Mouse (Mus musculus): ENCODE data around the gene Htr3b. TPM values are rescaled to one million over a fixed set of nuclear protein-coding genes. Genes with fewer than 3 reads are reported as not detected.
A peak's percentile ranks its signal among the peaks of the same experiment; 100 is the strongest.
"Not testable (repeated sequence)": the region's sequence is repeated elsewhere in the genome, so short reads cannot be mapped to it uniquely, and the experiment has no call there.

The Htr3b gene
- polyA plus RNA-seq, 1 experiment from 2014 or later, result not detected

DNA sequence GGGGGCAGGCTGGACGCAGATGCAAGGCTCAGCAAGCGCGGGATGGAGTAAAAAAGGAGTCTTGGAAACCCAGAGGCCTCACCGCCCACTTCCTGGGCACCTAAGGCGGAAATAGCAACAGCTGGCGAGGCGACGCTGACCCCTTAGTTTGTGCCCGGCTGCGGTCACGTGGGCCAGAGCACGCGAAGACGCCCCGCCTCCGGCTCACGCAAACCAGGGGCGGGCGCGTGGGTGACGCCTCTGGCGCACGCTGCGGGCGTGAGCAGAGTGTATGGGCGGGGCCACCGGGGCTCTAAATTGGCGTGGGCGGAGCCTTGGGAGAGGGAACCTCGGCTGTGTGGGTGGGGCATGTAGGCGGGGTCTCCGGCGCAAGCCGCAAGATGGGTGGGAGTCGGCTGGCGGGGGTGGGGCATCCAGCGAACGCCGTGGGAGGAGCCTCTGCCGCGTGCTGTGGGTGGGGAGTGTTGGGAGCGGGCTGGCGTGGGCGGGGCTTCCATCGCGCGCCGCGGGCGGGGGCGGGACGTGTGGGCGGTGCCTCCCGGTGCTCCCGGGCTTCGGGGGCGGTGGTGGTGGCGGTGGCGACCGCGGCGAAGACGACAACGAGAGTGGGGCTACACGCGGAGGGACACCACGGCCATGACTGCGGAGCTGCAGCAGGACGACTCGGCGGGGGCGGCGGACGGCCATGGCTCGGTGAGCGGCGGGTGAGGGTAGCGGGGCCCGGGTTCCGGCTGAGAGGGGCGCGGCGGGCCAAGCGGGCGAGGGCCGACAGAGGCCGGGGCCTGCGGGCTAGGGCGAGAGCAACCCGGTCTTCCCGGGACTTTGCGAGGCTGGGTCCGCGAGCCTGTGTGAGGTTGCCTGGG, 20.3 kb upstream of the Htr3b start, which contains the start of gene Usp28:
Gene Usp28, plus strand, starts transcription at position 531 of the 863 bp plus-strand sequence.
- Histone ChIP-seq H3K4me2 (ENCODE audit: low read depth, low read length) (peak within 1 kb of the TSS; percentile 99), H3K4me3 (ENCODE audit: low read depth, low read length) (peak within 1 kb of the TSS; percentile 82), H3K9ac (ENCODE audit: low read depth, low read length) (peak within 1 kb of the TSS; percentile 82), H3K36me3 (ENCODE audit: control insufficient read depth, insufficient read depth) (no peaks in the 10 kb centered on the region), H3K4me1 (ENCODE audit: control insufficient read depth, low read depth, low read length) (peaks cover 28% of the 10 kb centered on the region), H3K9me3 (replicated peaks; ENCODE audit: control insufficient read depth, low read length) (no peaks in the 10 kb centered on the region), H3K27me3 (ENCODE audit: control insufficient read depth, insufficient read depth, low read depth, low read length) (no peaks in the 10 kb centered on the region), H3K27ac (ENCODE audit: low read length) (peak within 1 kb of the TSS; percentile 82)
- under 1% methylated on average over 82 of the region's 94 CpGs for WGBS (ENCODE audit: insufficient replicate concordance)
- ATAC-seq (ENCODE audit: low read depth), result peak; percentile 92

DNA sequence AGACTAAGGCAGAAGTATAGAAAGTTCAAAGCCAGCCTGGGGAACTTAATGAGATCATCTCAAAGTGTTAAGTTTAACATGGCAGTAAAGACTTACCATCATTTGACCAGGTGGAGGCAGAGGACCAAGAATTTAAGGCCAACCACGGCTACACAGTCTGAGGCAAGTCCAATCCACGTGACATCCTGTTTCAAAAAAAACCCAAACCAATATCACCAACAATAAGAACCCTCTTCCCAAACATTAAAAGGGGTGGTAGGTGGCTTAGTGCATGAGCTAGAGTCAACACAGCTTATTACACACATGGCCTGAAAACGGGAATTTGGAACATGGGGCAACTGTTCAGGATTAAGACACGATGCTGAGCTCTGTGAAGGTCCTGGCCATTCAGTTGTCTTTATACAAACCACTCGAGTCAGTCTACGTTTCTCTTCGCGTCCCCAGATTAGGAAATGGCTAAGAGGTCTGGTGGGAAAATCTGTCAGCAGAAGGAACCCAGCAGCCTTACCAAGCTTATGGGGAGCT, 19.6 kb upstream of the Htr3b start:
- Histone ChIP-seq H3K4me1 (ENCODE audit: control insufficient read depth, low read depth, low read length) (peaks cover 28% of the 10 kb centered on the region), H3K9me3 (replicated peaks; ENCODE audit: control insufficient read depth, low read length) (no peaks in the 10 kb centered on the region), H3K27me3 (ENCODE audit: control insufficient read depth, insufficient read depth, low read depth, low read length) (no peaks in the 10 kb centered on the region), H3K36me3 (ENCODE audit: control insufficient read depth, insufficient read depth) (no peaks in the 10 kb centered on the region), H3K4me3 (ENCODE audit: low read depth, low read length) (peak overlapping the region; percentile 82), H3K4me2 (ENCODE audit: low read depth, low read length) (peak overlapping the region; percentile 99), H3K27ac (ENCODE audit: low read length) (peak overlapping the region; percentile 82), H3K9ac (ENCODE audit: low read depth, low read length) (peak overlapping the region; percentile 60)
- WGBS (ENCODE audit: insufficient replicate concordance), result 15% methylated on average over 8 of the region's 8 CpGs
- no peak; the same call in 1 of the 2 replicates for ATAC-seq (ENCODE audit: low read depth)

DNA sequence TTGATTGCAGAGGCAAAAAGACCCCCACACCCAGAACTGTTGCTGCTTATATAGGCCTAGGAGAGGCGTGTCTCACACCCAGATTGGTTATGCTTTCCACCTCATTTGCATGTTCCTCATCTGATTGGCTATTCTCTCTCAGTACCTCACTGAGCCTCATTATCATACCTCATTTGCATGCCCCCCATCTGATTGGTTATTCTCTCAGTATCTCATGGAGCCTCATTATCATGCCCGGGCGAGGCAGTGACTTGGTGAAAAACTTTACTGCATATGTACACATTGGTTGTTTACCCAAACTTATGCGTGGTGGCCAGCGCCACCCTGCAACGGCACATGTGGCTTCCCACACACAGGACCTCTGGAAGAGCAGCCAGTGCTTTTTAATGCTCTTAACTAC, 19.0 kb upstream of the Htr3b start:
- Histone ChIP-seq H3K27ac (ENCODE audit: low read length) (peak overlapping the region; percentile 82; the same call in 1 of the 2 replicates), H3K4me2 (ENCODE audit: low read depth, low read length) (peak overlapping the region; percentile 99; the same call in 1 of the 2 replicates), H3K4me1 (ENCODE audit: control insufficient read depth, low read depth, low read length) (peaks cover 28% of the 10 kb centered on the region)
- not testable (repeated sequence) for H3K9ac ChIP-seq (ENCODE audit: low read depth, low read length); H3K36me3 ChIP-seq (ENCODE audit: control insufficient read depth, insufficient read depth); H3K9me3 ChIP-seq (replicated peaks; ENCODE audit: control insufficient read depth, low read length); ATAC-seq (ENCODE audit: low read depth); H3K27me3 ChIP-seq (ENCODE audit: control insufficient read depth, insufficient read depth, low read depth, low read length); H3K4me3 ChIP-seq (ENCODE audit: low read depth, low read length)
- 82% methylated on average over 6 of the region's 6 CpGs for WGBS (ENCODE audit: insufficient replicate concordance)

DNA sequence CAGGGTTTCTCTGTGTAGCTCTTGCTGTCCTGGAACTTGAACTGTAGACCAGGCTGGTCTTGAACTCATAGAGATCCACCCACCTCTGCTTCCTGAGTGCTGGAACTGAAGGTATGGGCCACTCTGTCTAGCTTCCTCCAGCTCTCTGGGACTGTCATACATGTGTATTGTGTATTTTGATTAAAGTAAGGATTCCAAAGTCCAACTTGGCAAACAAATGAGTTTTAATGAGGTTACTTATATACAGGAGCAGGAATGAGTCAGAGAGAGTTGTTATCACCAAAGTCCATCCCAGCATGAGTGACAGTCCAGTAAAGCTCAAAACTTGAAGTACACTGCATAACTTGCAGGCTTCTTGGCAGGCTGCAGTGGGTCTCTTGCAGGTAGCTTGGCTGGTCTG, 17.0 kb upstream of the Htr3b start:
- H3K27ac ChIP-seq (ENCODE audit: low read length), result no peak overlapping the region
- H3K9me3 ChIP-seq (replicated peaks; ENCODE audit: control insufficient read depth, low read length), result no peaks in the 10 kb centered on the region
- H3K36me3 ChIP-seq (ENCODE audit: control insufficient read depth, insufficient read depth), result no peaks in the 10 kb centered on the region
- H3K4me2 ChIP-seq (ENCODE audit: low read depth, low read length), result no peak overlapping the region
- H3K9ac ChIP-seq (ENCODE audit: low read depth, low read length), result no peak overlapping the region
- H3K4me3 ChIP-seq (ENCODE audit: low read depth, low read length), result no peak overlapping the region
- no peak for ATAC-seq (ENCODE audit: low read depth)
- H3K27me3 ChIP-seq (ENCODE audit: control insufficient read depth, insufficient read depth, low read depth, low read length), result no peaks in the 10 kb centered on the region
- H3K4me1 ChIP-seq (ENCODE audit: control insufficient read depth, low read depth, low read length), result peaks cover 20% of the 10 kb centered on the region

DNA sequence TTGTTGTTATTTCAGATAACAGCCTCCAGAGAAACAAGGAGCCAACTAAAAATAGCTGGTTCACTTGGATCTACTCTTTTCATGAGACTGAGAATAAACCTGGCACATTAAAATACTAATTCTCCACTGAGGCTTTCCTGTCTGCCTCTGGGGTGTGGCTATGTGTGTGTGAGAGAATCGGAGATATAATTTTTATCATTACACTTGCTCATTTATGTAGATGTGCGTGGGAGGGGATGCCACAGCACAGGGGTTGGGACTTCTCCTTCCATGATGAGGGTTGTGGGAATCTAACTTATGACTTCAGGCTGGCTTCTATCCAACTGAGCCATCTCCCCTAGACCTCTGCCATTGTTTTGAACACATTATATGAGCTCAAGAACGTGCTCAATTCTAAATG, 16.0 kb upstream of the Htr3b start:
- Histone ChIP-seq H3K9ac (ENCODE audit: low read depth, low read length) (no peak overlapping the region), H3K27ac (ENCODE audit: low read length) (no peak overlapping the region), H3K4me3 (ENCODE audit: low read depth, low read length) (no peak overlapping the region), H3K27me3 (ENCODE audit: control insufficient read depth, insufficient read depth, low read depth, low read length) (no peaks in the 10 kb centered on the region), H3K4me1 (ENCODE audit: control insufficient read depth, low read depth, low read length) (peaks cover 15% of the 10 kb centered on the region), H3K4me2 (ENCODE audit: low read depth, low read length) (no peak overlapping the region), H3K9me3 (replicated peaks; ENCODE audit: control insufficient read depth, low read length) (no peaks in the 10 kb centered on the region), H3K36me3 (ENCODE audit: control insufficient read depth, insufficient read depth) (no peaks in the 10 kb centered on the region)
- no peak for ATAC-seq (ENCODE audit: low read depth)
- WGBS (ENCODE audit: insufficient replicate concordance), result 37% methylated on average over 3 of the region's 3 CpGs

DNA sequence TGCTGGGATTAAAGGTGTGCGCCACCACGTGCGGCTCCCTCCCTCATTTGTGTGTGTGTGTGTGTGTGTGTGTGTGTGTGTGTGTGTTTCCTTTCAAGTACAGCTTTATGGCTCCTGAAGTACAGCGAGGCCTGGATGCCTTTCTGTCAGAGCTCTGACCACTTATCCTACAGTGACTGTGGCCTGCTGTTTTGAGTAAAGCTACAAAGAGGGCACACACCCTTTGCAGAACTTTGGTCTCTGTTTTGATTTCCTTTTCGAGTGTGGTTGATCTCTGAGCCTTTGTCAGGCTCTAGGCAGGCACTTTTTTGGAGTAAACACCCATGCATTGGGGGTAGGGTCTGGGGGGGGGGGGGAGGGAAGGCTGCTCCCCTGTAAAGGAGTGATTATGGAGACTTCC, 15.6 kb upstream of the Htr3b start:
- no peak overlapping the region for H3K27ac ChIP-seq (ENCODE audit: low read length)
- no peak for ATAC-seq (ENCODE audit: low read depth)
- no peak overlapping the region for H3K4me2 ChIP-seq (ENCODE audit: low read depth, low read length)
- no peak overlapping the region for H3K4me3 ChIP-seq (ENCODE audit: low read depth, low read length)
- H3K4me1 ChIP-seq (ENCODE audit: control insufficient read depth, low read depth, low read length), result peaks cover 13% of the 10 kb centered on the region
- WGBS (ENCODE audit: insufficient replicate concordance), result 62% methylated on average over 5 of the region's 5 CpGs
- no peaks in the 10 kb centered on the region for H3K27me3 ChIP-seq (ENCODE audit: control insufficient read depth, insufficient read depth, low read depth, low read length)
- H3K9me3 ChIP-seq (replicated peaks; ENCODE audit: control insufficient read depth, low read length), result no peaks in the 10 kb centered on the region
- H3K9ac ChIP-seq (ENCODE audit: low read depth, low read length), result no peak overlapping the region
- no peaks in the 10 kb centered on the region for H3K36me3 ChIP-seq (ENCODE audit: control insufficient read depth, insufficient read depth)

DNA sequence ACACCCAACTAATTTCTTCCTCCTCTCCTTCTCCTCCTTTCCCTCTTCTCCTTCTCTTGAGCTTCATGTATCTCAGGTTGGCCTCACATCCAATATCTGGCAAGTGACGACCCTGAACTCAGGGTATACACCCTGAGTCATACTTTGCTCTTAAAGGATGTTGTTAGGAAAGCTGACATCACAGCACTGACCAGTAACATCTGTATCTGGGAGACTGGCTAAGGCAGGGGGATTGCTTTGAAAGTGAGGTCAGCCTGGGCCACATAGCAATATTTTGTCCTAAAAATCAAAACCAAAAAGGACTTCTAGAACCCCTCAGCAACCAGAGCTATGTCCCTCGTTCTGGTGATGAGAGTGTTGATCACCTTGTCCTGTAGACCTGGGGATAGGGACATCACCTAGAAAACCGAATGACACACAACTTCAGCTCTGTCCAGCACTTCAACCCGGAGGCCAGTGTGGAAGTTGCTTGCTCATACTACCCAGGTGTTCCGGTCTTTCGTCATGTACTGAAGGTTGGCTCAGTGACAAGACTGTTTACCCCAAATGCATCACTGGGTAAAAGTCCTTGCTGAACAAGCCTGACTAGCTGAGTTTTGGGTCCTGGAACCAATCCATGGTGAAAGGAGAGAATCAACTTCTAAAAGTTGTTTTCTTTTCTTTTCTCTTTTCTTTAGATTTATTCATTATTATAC, 12.0 kb upstream of the Htr3b start:
- Histone ChIP-seq H3K27me3 (ENCODE audit: control insufficient read depth, insufficient read depth, low read depth, low read length) (no peaks in the 10 kb centered on the region), H3K4me2 (ENCODE audit: low read depth, low read length) (no peak overlapping the region), H3K4me1 (ENCODE audit: control insufficient read depth, low read depth, low read length) (peaks cover 4% of the 10 kb centered on the region), H3K36me3 (ENCODE audit: control insufficient read depth, insufficient read depth) (no peaks in the 10 kb centered on the region), H3K9ac (ENCODE audit: low read depth, low read length) (no peak overlapping the region), H3K27ac (ENCODE audit: low read length) (no peak overlapping the region), H3K9me3 (replicated peaks; ENCODE audit: control insufficient read depth, low read length) (no peaks in the 10 kb centered on the region), H3K4me3 (ENCODE audit: low read depth, low read length) (no peak overlapping the region)
- no peak for ATAC-seq (ENCODE audit: low read depth)
- WGBS (ENCODE audit: insufficient replicate concordance), result 52% methylated on average over 6 of the region's 6 CpGs

DNA sequence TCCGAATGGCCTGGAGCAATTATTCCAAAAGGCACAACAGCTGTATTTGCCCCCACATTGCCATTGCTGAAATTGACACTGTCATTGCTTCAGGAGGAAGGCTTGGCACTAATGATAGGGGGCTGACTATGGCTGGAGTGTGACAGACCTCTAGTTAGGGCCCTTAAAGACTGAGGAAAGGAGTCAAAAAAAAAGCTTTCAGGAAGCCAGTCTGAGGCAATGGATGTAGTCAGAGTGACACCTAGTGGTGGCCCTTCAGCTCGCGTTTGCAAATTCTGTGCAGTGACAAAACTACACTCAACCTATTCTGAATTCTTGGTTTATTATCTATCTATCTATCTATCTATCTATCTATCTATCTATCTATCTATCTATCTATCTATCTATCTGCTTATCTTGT, 7.7 kb upstream of the Htr3b start:
- Histone ChIP-seq H3K4me3 (ENCODE audit: low read depth, low read length) (no peak overlapping the region), H3K4me2 (ENCODE audit: low read depth, low read length) (no peak overlapping the region), H3K36me3 (ENCODE audit: control insufficient read depth, insufficient read depth) (no peaks in the 10 kb centered on the region), H3K9ac (ENCODE audit: low read depth, low read length) (no peak overlapping the region), H3K4me1 (ENCODE audit: control insufficient read depth, low read depth, low read length) (no peaks in the 10 kb centered on the region), H3K9me3 (replicated peaks; ENCODE audit: control insufficient read depth, low read length) (no peaks in the 10 kb centered on the region), H3K27ac (ENCODE audit: low read length) (no peak overlapping the region), H3K27me3 (ENCODE audit: control insufficient read depth, insufficient read depth, low read depth, low read length) (no peaks in the 10 kb centered on the region)
- WGBS (ENCODE audit: insufficient replicate concordance), result 31% methylated on average over 3 of the region's 3 CpGs
- ATAC-seq (ENCODE audit: low read depth), result no peak

DNA sequence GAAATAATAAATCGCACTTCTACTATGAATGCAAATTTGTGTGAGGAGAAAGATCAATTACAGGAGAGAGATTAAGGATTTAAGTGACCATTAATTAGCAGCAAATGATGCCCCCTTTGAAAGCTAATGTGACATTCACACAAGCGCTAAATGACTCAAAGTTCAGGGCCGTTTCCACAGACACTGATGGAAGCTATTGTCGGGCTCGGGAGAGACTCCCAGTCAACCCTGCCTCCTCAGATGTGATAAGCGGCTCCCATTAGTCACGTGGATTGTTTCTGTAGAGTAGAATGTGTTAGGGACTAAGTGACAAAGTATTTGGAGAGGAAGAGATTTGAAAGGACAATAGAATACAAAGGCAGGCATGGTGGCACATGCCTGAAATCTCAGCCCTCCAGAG, 2.7 kb downstream of the Htr3b start:
- H3K4me1 ChIP-seq (ENCODE audit: control insufficient read depth, low read depth, low read length), result no peaks in the 10 kb centered on the region
- no peaks in the 10 kb centered on the region for H3K9me3 ChIP-seq (replicated peaks; ENCODE audit: control insufficient read depth, low read length)

More for the DNA sequence above, 2.7 kb downstream of the Htr3b start:
- Histone ChIP-seq H3K9ac (ENCODE audit: low read depth, low read length) (no peak overlapping the region), H3K36me3 (ENCODE audit: control insufficient read depth, insufficient read depth) (no peaks in the 10 kb centered on the region), H3K4me2 (ENCODE audit: low read depth, low read length) (no peak overlapping the region), H3K4me3 (ENCODE audit: low read depth, low read length) (no peak overlapping the region), H3K27me3 (ENCODE audit: control insufficient read depth, insufficient read depth, low read depth, low read length) (peaks cover 17% of the 10 kb centered on the region), H3K27ac (ENCODE audit: low read length) (no peak overlapping the region)
- WGBS (ENCODE audit: insufficient replicate concordance), result 24% methylated on average over 7 of the region's 7 CpGs
- ATAC-seq (ENCODE audit: low read depth), result no peak

Measured in liver, embryonic 16.5 days (tissue).